Mouse (Mus musculus) CD4-positive, CD25-positive, alpha-beta regulatory T cell, adult 2 months (primary cell): Measurements from ENCODE around the gene Selenbp1.
A peak's percentile ranks its signal among the peaks of the same experiment; 100 is the strongest.
"Not testable (repeated sequence)": the region's sequence is repeated elsewhere in the genome, so short reads cannot be mapped to it uniquely, and the experiment has no call there.

Source experiments
- DNase-seq: peaks from one replicate; pipeline ENCODE4 v3.0.0-alpha.2; 2012; ENCODE audit warnings: low read depth, low spot score

Gene Selenbp1

DNA sequence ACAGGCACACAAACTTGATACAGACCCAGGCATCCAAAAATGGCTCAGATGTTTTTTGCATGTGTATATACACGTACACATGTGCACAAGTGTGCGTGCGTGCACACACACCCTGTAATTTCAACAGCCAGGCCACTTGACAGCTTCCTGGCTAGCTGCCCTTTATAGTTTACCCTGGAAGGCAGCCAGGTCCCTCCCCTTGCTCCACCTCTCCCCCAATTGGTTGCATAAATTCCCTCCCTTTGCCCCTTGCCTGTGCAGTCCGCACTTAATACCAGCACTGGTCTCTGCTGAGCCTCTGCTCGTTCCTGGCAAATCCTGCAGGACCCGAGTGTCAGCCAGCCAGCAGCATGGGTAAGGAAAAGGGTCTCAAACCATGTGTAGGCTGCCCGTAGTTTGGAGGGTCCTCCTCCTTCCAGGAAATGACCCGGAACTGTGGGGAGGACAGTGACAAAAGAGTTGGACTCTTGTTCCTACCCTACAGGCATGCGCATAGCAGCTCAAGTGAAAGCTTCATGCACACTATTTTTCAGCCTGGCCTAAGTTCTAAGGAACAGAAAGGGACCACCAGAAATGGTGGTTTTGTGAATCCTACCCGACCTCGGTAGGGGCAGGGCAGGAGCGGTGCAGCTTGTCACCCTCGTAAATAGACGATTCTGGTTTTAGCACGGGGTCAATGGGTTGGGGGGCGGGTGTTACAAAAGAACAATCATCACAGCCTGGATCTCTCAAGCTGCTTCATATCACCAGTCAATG lies at the start of gene Selenbp1:
Gene Selenbp1 (plus strand): TSS at position 248 of the 756 bp plus-strand sequence.
- peak; percentile 27 for DNase-seq

GRCm38 (mm10) chr3:94886316-94887224 lies 46.3 kb upstream of the Selenbp1 start, which contains the start of gene Psmb4:
TSS of gene Psmb4 (minus strand) at chr3:94886961.
- DNase-seq = peak; percentile 92

DNA sequence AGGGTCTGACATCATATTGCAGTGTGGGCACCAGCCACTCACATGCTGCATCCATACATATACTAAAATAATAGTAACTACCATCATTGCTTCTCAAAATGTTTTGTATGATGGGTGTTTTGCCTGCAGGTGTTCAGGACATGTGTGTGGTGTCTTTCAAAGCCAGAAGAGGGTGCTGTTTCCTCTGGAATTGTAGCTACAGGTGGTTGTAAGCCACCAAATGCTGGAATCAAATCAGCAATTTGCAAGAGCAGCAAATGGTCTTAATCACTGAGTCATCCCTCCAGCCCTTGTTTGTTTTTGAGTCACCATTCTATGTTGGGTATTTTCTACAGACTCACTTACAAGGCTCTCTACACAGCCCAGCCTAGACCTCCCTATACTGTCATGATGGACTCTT lies 44.3 kb upstream of the Selenbp1 start:
- peak; percentile 47 for DNase-seq

GRCm38 (mm10) chr3:94894076-94894475 lies 38.8 kb upstream of the Selenbp1 start:
- no peak for DNase-seq

- DNase-seq = peak; percentile 70
These were observed 30.1 kb upstream of the Selenbp1 start for GRCm38 (mm10) chr3:94902747-94903146.

DNA sequence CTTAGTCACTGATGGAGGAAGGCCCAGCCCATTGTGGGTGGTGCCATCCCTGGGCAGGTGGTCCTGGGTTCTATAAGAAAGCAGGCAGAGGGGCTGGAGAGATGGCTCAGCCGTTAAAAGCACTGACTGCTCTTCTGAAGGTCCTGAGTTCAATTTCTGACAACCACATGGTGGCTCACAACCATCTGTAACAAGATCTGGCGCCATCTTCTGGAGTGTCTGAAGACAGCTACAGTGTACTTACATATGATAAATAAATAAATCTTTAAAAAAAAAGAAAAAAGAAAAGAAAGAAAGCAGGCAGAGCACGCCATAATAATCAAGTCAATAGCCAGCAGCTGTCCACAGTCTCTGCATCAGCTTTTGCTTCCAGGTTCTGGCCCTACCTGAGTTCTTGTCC lies 28.1 kb upstream of the Selenbp1 start:
- DNase-seq = not testable (repeated sequence)

- DNase-seq = no peak
These were observed 26.4 kb upstream of the Selenbp1 start for GRCm38 (mm10) chr3:94906482-94906881.

- no peak for DNase-seq
These were observed 21.7 kb upstream of the Selenbp1 start for GRCm38 (mm10) chr3:94911050-94911693.

GRCm38 (mm10) chr3:94913801-94914200 lies 19.1 kb upstream of the Selenbp1 start:
- DNase-seq = no peak

DNA sequence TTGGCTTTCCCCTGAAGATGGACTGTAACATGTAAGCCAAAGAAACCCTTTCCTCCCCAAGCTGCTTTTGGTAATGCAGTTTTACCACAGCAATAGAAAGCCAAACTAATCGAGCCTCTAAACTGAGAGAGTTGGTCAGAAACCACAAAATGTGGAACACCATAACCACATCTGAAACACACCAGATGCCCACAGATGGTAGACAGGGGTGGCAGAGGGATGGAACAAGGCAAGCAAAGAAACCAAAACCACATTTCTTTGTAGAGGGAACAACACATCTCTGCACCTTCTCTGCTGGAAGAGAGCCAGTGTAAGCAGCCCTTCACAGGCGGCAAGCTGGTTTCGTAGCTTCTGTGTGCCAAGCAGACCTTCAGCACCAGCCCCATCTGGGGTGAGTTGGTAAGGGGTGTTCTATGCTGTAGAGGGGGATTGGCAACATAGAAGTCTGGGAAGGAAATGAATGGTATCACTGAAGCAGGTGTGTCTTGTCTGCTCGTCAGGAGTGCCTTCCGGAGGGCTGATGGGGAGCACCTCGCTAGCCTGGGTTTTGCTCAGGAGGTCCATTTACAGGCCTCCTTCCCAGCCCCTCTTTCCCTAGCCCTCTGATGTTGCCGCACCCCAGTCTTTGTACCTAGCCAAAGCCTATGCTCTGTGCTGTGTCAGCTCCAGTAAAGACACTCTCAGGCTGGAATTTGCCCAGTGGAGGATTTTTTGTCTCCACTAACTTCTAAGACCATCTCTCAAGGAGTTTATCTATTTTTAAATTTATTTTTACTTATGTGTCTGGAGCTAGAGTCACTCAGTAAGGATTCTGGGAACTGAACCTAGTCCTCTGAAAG lies 16.7 kb upstream of the Selenbp1 start:
- DNase-seq = peak; percentile 4

DNA sequence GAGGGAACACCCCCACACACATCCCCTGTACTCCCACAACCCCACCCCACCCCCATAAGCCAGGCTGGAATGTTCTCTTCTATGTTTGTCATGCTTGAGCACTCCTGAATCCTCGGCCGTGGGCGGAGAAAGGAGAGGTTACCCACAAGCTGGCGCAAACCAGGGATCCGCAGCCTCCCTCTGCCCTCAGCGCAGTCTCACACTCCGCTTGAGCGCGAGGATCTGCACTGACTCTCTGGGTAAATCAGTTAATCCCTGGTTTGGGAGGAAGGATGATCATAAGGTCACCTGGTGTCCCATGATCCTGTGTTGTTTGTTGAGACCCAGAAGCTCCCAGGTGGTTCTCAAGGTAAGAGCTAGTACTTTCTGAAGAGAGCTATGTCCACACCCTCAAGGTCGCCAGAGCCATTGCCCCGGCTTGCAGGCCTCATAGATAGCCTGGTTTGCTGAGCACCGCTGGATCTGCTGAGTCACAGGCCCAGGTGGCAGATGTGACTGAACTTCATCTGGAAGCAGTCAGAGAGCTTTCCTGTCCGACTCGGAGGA lies 15.0 kb upstream of the Selenbp1 start:
- DNase-seq = no peak

DNA sequence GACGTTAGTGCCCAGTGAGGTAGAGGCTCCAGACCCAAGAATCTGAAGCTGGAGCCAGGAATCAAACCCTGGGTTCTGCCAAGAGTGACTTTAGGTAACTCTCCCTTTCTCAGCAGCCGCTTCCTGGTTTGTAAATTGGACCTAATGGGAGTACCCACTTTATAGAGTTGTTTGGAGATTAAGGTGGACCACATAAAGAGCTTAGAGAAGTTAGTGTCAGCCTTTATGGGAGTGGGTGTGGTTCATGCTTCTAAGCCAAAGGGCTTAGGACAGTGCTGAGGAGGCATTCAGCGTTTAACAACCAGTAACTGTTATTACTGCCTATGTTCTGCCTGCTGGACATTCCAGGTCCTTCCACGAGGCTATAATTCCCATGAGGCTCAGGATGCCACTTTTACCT lies 14.0 kb upstream of the Selenbp1 start:
- DNase-seq = no peak

DNA sequence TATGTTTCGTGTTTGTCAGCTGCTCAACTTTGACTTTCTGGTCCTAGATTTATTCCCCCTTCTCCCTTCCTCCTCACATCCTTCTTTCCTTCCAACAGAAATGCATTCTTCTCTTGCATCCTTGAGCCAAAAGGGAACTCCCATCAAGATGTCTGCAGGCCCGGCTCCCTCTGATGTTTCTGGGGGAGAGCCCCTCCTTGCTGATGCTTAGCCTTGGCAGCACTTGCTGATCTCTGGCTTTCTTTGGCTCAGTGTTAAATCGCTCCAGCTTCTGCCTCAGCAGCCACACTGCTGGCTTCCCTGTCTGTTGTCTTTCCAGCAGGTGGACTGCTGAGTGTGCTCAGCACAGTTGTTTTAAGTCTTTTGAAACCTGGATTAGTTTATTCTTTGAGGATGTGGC lies 11.8 kb upstream of the Selenbp1 start:
- DNase-seq = no peak

- DNase-seq = no peak
These were observed 10.5 kb upstream of the Selenbp1 start for GRCm38 (mm10) chr3:94922333-94922732.

- no peak for DNase-seq
These were observed 8.2 kb upstream of the Selenbp1 start for GRCm38 (mm10) chr3:94924688-94925087.

DNA sequence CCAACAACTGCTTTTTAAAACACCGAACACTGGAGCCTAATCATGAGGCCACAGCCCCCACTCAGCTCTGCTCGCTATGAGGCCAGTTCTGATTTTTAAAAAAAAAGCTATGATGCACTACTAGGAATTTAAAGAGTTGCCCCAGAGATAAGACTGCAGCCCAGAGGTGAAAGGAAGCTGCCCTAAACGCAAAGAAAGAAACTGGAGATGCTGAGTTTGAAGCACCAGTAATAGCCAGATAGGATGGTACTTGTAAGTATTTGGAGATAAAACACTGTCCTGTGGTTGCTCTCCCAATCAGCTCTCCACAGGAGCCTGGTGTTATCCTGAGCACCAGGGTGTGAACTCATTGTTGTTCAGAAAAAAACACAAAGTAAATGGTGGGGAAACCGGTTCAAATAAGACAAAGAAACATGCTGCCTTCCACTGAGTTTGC lies 6.5 kb upstream of the Selenbp1 start:
- DNase-seq = not testable (repeated sequence)

- DNase-seq = not testable (repeated sequence)
These were observed 3.9 kb upstream of the Selenbp1 start for GRCm38 (mm10) chr3:94928979-94929378.

DNA sequence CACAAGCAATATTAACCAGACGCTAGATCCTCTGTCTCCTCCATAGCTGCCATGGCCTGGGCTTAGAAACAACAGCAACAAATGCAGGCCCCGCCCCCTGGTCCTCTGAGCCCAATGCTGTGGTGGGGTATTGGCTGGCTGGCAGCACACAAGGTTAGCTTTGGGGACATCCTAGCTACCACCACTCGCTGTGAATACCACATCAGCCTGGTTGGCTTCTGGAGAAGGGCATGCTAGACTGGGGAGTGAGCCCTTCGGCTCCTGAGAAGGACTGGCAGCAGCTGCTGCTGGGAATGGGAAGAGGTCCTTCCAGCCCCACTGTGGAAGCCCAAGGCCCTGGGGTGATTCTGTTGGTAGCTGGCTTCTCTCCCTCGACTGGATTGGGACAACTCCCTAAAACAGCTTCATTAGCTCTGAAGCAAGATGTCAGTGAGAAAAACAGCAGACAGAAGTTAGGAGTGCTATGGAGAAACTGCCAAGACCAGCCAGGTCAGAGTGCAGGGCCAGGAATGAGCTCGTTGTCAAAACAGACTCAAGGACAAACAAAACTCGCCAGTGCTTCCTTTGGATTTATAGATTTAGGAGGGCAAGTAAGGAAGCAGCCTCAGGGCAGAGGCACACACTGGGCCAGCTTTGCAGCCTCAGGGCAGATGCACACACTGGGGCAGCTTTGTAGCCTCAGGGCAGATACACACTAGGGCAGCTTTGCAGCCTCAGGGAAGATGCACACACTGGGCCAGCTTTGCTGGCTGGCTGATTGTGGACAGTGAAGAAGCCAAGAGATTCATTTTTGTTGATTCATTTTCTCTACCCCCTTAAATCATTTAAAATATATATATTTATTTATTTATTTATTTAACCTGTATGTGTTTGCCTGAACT lies 2.2 kb upstream of the Selenbp1 start:
- DNase-seq = not testable (repeated sequence)

DNA sequence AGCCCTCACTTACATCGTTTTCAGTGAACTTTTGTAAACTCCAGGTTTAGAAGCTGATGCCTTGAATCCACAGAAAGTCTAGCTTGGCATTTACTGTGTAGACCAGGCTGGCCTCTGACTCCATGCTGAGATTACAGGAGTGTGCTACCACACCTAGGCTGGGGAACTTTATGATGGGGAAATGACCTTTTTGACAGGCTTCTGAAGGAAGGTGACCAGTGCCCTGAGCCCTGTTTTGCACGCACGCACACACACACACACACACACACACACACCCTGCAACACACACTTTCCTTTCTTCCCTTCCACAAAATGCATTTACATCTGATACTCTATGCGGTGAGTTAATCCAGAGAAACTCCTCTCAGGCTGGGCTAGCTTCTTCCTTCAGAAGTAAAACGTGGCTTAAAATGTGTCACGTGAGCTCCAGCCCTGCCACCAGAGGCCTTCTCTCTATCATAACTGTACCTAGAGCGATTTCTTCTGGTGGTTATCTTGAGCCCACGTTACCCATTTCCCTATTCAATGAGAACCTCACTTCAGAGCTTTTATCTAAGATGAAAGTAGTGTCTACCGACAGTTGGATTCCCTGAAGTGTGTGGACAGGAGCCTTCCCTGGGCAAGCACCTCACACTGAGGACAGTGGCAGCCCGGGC lies 1.3 kb upstream of the Selenbp1 start:
- DNase-seq = not testable (repeated sequence)
